Mouse (Mus musculus) B cell, adult 62 days (primary cell): Measurements from ENCODE around the gene AW146154. TPM values are rescaled to one million over a fixed set of nuclear protein-coding genes. Genes with fewer than 3 reads are reported as not detected.

Experiments
- total RNA-seq: library from RNA; stranded (reverse); gene quantifications from 4 replicates; pipeline ENCODE4 v1.2.4, GENCODE M21; 2023

The AW146154 gene
- 7.1 to 8.7 TPM (median 7.8 TPM) in 4 replicates for total RNA-seq

DNA sequence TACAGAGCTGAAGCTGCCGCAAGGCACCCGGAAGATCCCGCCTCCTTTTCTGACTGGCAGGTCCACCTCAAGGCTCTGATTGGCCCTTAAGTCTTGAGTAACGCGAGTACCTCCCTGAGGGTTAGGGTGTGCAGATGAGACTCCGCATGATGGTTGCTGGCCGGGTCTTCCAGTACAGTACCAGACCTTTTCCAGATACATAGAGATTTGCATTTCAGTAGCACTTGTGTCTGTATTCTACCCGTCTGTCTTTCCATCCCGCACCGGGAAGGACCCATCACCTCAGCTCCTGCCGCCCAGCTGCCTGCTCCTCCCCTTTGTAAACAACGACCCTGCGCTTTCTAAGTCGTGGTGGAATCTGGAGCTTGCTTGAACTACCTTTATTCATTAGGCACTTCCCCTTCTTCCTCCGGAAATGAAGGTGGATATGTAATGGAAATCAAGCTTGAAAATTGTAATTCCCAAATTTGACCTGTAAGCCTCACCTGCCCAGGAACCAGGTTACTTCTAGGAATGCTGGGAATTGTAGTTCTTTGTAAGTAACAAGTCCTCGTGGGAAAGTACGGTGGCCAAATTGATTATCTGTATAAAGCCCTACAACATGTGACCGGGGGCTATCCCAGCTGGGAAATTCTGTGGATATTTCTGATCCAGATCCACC lies at the start of gene AW146154, which contains the start of gene Gm20449:
Gene AW146154, minus strand, starts transcription at position 502 of the 661 bp plus-strand sequence.
Gene Gm20449, minus strand, starts transcription at position 29 of the 661 bp plus-strand sequence.

GRCm38 (mm10) chr7:41448596-41448995 lies 51.1 kb downstream of the AW146154 start, which contains the start of gene Vmn2r57:
TSS of gene Vmn2r57 (minus strand) at chr7:41448696.

Other genes starting within 250 kb of the AW146154 start
- 14.7 to 19.4 TPM (median 15.7 TPM) in 4 replicates for gene AI987944, start 106.5 kb downstream of the AW146154 start, total RNA-seq
- 0.09 to 0.16 TPM (median 0.12 TPM) in 3 of 4 replicates, not detected in the other for gene Vmn2r57, start 51.2 kb downstream of the AW146154 start, total RNA-seq
- 0.21 to 0.58 TPM (median 0.36 TPM) in 4 replicates for gene Gm20449, start 473 bp downstream of the AW146154 start, total RNA-seq
- gene Gm6871, start 73.8 kb upstream of the AW146154 start, total RNA-seq, result not detected in 4 replicates
- 25.5 to 36.6 TPM (median 29.9 TPM) in 4 replicates for gene 2610021A01Rik, start 99.3 kb upstream of the AW146154 start, total RNA-seq
- gene Zfp788, start 133.3 kb upstream of the AW146154 start, total RNA-seq, result 11.5 to 20.3 TPM (median 16.5 TPM) in 4 replicates